Mouse (Mus musculus): Measurements from ENCODE around the gene Tmem164.

- TF ChIP-seq CTCF (IDR thresholded peaks at IDR 0.05; ENCODE audit: low read depth, low read length) (no peak), POLR2A (IDR thresholded peaks at IDR 0.05; ENCODE audit: borderline replicate concordance, low read depth, low read length) (no peak)
Measured at GRCm38 (mm10) chrX:142841916-142842315, 160.7 kb downstream of the Tmem164 start.
